Mouse (Mus musculus) granulocyte monocyte progenitor cell, adult 5-6 weeks (primary cell): ENCODE measurements around the gene Tax1bp3. TPM values are rescaled to one million over a fixed set of nuclear protein-coding genes. Genes with fewer than 3 reads are reported as not detected.

Experiments used
- ATAC-seq: replicated peaks from 2 replicates; pipeline ENCODE4 v1.8.0; 2016; ENCODE audit warnings: mild to moderate bottlenecking, moderate TSS enrichment, inconsistent platforms; ENCODE audit not compliant: poor library complexity, severe bottlenecking
- total RNA-seq, 2 experiments: library from RNA; stranded (forward) in 1 of 2; stranded (reverse) in 1 of 2; fragments of 200-712, 200-1000 nt in 1 of 2; fragments of >200 nt in 1 of 2; fragmentation: Nextera tagmentation in 1 of 2; gene quantifications; 2 replicates each; pipeline ENCODE4 v1.2.3; 2014 to 2017

The Tax1bp3 gene
- 10.4 and 19.9 TPM in 2 replicates for total RNA-seq (2014; fragmentation: Nextera tagmentation)
- 6.3 and 11.7 TPM in 2 replicates for total RNA-seq (2017)

- ATAC-seq: peak; percentile 83
Measured at GRCm38 (mm10) chr11:73176608-73177508, at the start of gene Tax1bp3, which contains the start of gene Emc6. Tax1bp3 (plus strand) TSS chr11:73177083. Emc6 (minus strand) TSS chr11:73177037.

DNA sequence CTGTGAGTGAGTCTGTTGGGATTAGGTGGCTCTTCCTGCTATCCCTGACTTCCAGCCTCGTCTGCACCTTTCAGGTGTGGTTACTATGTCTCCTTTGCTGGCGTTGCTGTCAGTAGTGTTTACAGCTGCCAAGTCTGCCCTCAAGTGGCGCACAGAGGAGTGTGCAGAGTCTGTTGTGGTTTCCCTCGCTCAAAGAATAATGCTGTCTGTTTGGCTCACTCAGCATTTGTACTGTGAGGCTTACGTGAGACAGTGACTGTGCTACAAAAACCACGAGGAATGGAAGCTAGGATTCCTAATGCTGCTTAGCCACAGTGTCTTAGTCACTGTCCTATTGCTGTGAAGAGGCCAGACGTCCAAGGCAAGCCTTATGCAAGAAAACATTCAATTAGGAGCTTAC is 45.9 kb upstream of the Tax1bp3 start:
- peak; percentile 31; the same call in 1 of the 2 replicates for ATAC-seq

DNA sequence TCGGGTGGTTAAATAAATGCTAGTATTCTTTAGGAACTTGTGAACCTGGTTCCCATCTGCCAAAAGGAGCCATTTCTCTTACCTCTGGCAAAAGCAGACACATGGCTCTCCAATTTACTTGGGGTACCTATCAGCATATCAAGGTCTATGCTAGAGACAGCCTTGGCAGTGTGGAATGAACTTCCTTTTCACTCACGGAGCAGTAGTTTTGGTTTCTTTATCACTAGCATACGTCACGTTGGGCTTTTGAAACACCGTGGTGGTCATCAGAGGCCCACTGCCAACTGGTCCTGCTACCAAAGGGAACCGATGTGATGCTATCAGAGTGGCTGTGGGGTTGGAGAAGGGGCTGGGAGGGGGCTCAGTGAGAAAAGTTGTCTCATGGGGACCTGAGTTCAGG is 43.9 kb upstream of the Tax1bp3 start:
- peak; percentile 39 for ATAC-seq

- ATAC-seq: no peak
Measured at GRCm38 (mm10) chr11:73134222-73134621, 42.7 kb upstream of the Tax1bp3 start.

GRCm38 (mm10) chr11:73136587-73136986 is 40.3 kb upstream of the Tax1bp3 start:
- no peak for ATAC-seq

- peak; percentile 33 for ATAC-seq
Measured at GRCm38 (mm10) chr11:73137116-73137515, 39.8 kb upstream of the Tax1bp3 start.

GRCm38 (mm10) chr11:73137591-73138501 is 39.0 kb upstream of the Tax1bp3 start, which contains the start of gene Haspin:
Haspin (minus strand) TSS chr11:73138294.
- peak; percentile 95 for ATAC-seq

- no peak for ATAC-seq
Measured at GRCm38 (mm10) chr11:73144261-73144681, 32.6 kb upstream of the Tax1bp3 start.

GRCm38 (mm10) chr11:73146026-73146974 is 30.6 kb upstream of the Tax1bp3 start:
- no peak for ATAC-seq

DNA sequence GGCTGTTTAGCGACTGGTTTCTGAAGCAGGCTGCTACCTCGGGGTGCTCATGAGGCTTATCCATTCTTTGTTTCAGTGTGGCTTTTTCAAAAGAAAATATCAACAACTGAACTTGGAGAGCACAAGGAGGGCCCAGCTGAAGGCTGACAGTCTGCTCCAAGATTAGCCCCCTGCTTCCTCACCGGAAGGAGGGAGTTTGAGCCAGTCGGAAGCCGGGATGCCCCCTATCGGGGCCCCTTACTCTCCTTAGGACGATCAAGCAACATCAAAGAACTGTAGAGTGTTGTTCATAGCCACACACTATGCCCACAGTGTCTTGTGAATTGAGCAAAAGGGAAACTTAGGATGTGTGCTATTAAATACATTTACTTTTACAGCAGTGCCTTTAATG is 29.9 kb upstream of the Tax1bp3 start:
- ATAC-seq: no peak

DNA sequence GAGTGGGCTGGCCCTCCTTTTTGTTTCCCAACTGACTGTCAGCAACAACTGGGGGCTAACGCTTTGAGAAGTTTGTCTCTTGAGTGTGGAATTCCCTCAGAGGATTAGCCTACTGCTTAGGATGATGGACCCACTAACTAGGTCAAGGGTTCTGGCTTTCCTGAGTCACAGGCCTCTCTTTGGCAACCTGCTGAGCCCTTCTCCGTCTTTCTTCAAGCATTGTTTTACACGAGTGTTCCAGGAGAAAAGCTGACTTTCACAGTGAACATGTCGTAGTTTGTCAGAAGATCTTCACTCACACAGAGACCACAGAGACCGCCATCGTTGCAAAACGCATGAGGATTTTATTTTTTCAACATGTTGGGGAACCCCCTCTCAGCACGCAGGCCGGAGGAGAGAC is 28.7 kb upstream of the Tax1bp3 start:
- no peak for ATAC-seq

GRCm38 (mm10) chr11:73155071-73155470 is 21.8 kb upstream of the Tax1bp3 start:
- no peak for ATAC-seq

DNA sequence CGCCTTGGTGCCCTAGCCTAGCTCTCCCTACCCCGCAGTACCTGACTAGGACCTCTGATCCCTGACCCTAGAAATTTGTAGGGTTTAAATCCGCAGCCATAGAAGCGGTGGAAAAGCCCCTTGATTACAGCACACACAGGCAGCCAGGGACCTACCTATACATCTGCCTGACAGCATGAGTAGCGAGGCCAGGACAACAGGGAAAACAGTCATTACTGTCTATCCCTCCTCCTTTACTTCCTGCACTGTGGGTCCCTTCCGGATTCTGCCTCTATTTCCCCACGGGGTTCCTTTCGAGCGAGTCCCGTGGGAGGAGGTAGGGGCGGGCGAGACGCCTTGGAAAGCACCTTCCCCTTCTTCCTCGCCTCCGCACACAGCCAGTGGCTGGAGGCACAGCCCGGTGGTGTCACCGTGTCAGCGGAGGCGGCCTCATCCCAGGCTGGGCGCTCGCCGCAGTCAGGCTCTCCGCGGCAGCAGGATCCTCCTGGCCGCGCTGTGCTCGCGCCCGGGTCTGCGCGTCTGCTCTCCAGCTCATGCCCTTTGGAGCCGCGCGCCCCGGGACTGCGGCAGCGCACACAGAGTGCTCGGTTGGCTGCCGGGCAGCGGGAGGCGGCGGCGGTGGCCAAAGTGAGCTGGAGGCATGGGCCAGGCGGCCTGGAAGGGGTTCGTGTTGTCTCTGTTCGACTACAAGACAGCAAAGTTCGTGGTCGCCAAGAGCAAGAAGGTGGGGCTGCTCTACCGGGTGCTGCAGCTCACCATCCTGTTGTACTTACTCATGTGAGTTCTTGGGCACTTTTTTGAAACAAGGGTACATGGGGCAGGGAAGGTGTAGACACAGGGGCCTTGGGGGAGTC is 16.7 kb upstream of the Tax1bp3 start, which contains the start of gene P2rx5:
TSS of gene P2rx5 (plus strand) at position 465 of the 854 bp plus-strand sequence.
- peak; percentile 80 for ATAC-seq

DNA sequence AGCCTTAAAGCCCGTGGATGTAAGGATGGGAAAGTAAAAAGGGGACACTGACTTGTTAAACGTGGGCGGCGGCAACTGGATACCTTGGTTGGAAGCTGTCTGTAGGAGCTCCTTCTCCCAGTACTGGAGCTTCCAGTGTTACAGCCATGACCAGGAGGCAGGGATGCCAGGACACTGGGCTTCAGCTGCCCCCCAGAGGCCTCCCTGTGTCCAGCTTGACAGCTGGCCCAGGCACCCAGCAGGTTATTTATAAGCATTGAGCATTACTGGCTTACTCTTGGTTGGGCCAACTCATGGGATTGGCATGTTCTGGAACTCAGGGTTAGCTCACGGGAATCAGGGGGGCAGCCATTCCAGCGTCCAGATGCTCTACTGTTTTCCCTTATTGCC is 16.1 kb upstream of the Tax1bp3 start:
- ATAC-seq: no peak

GRCm38 (mm10) chr11:73161616-73162015 is 15.3 kb upstream of the Tax1bp3 start:
- no peak for ATAC-seq

GRCm38 (mm10) chr11:73162284-73162683 is 14.6 kb upstream of the Tax1bp3 start:
- peak; percentile 36 for ATAC-seq

GRCm38 (mm10) chr11:73168071-73168470 is 8.8 kb upstream of the Tax1bp3 start:
- ATAC-seq: no peak

GRCm38 (mm10) chr11:73168576-73168975 is 8.3 kb upstream of the Tax1bp3 start:
- no peak for ATAC-seq

- peak; percentile 77 for ATAC-seq
Measured at GRCm38 (mm10) chr11:73169231-73169630, 7.7 kb upstream of the Tax1bp3 start.
